Mouse (Mus musculus) limb, embryonic 14.5 days (tissue): ENCODE measurements around the gene Rpl18. TPM values are rescaled to one million over a fixed set of nuclear protein-coding genes. Genes with fewer than 3 reads are reported as not detected.
A peak's percentile ranks its signal among the peaks of the same experiment; 100 is the strongest.

Source experiments
- ATAC-seq: fragments of 200-750 bp; cut with Nextera tagmentation; 2 replicates; pipeline ENCODE4 v1.8.0; 2017; ENCODE audit warnings: low read depth, moderate number of reproducible peaks, moderate TSS enrichment; ENCODE audit not compliant: low FRiP score
- DNase-seq: peaks from one replicate; pipeline ENCODE4 v3.0.0-alpha.2; 2015; ENCODE audit warnings: low spot score
- H3K27ac ChIP-seq: fragments of 300-500 bp; sonication (generic); replicated peaks from 2 replicates; pipeline ENCODE4 v1.5.1; 2014; ENCODE audit warnings: low read depth, mild to moderate bottlenecking, low read length, moderate library complexity, mixed read lengths
- H3K27me3 ChIP-seq: fragments of 300-500 bp; sonication (generic); 2 replicates; pipeline ENCODE4 v1.6.1; 2014; ENCODE audit warnings: low read length, mixed read lengths; ENCODE audit not compliant: control insufficient read depth, insufficient read depth
- H3K36me3 ChIP-seq: fragments of 300-500 bp; sonication (generic); 2 replicates; pipeline ENCODE4 v1.6.1; 2014; ENCODE audit warnings: mild to moderate bottlenecking, low read length, moderate library complexity, mixed read lengths; ENCODE audit not compliant: control insufficient read depth, insufficient read depth
- H3K4me1 ChIP-seq: fragments of 300-500 bp; sonication (generic); 2 replicates; pipeline ENCODE4 v1.6.1; 2014; ENCODE audit warnings: antibody characterized with exemption, low read length, mixed read lengths; ENCODE audit not compliant: control insufficient read depth, insufficient read depth
- H3K4me2 ChIP-seq: fragments of 300-500 bp; sonication (generic); replicated peaks from 2 replicates; pipeline ENCODE4 v1.6.1; 2014; ENCODE audit warnings: low read depth, mild to moderate bottlenecking, low read length, moderate library complexity; ENCODE audit not compliant: severe bottlenecking
- H3K4me3 ChIP-seq: fragments of 300-500 bp; sonication (generic); replicated peaks from 2 replicates; pipeline ENCODE4 v1.5.1; 2014; ENCODE audit warnings: low read length
- H3K9ac ChIP-seq: fragments of 300-500 bp; sonication (generic); 2 replicates; pipeline ENCODE4 v1.6.1; 2014; ENCODE audit warnings: mild to moderate bottlenecking, low read depth, low read length, moderate library complexity; ENCODE audit not compliant: severe bottlenecking
- H3K9me3 ChIP-seq: fragments of 300-500 bp; sonication (generic); 2 replicates; pipeline ENCODE4 v1.6.1; 2016; ENCODE audit warnings: low read length; ENCODE audit not compliant: control insufficient read depth
- POLR2A ChIP-seq: fragments of 200-500 bp; IDR thresholded peaks from 2 replicates; pipeline ENCODE4 v1.8.0; 2012; ENCODE audit warnings: inconsistent platforms, mild to moderate bottlenecking, moderate library complexity, borderline replicate concordance; ENCODE audit not compliant: insufficient read depth, insufficient read length; ENCODE audit errors: extremely low read depth
- WGBS: fragments of 180-500 bp; shearing (Covaris S2); extraction: QIAGEN DNeasy Blood & Tissue Kit; methylation state at CpG from one replicate; pipeline ENCODE4 v1.1.7; 2014; 5-methylcytosine and 5-hydroxymethylcytosine counted together
- polyA plus RNA-seq, 2 experiments: library from polyadenylated mRNA; depleted of rRNA in 1 of 2; stranded (reverse) in 1 of 2; unstranded in 1 of 2; fragments of >200 nt; fragmentation: Nextera tagmentation in 1 of 2; extraction: Ambion mirVana in 1 of 2; gene quantifications; 2 replicates each; pipeline versions ENCODE4 v1.2.1 to v1.2.3; 2012 to 2014

Gene Rpl18
- polyA plus RNA-seq, 2 experiments = 1,196 to 1,246 TPM

- DNase-seq = peak; percentile 58
- H3K36me3 ChIP-seq = peaks cover 27% of the 10 kb centered on the region
- no peak for ATAC-seq
- TF ChIP-seq POLR2A = no peak
- peaks cover 29% of the 10 kb centered on the region for H3K4me1 ChIP-seq
- 0% methylated on average over 31 of the region's 45 CpGs for WGBS
- peak overlapping the region; percentile 88 for H3K4me2 ChIP-seq
- H3K27me3 ChIP-seq = no peaks in the 10 kb centered on the region
- peak overlapping the region; percentile 63 for H3K4me3 ChIP-seq
- H3K9ac ChIP-seq = peak overlapping the region; percentile 60
- peak overlapping the region; percentile 74 for H3K27ac ChIP-seq
- H3K9me3 ChIP-seq = no peaks in the 10 kb centered on the region
These were observed 8.5 kb upstream of the Rpl18 start for GRCm38 (mm10) chr7:45706721-45707241.

GRCm38 (mm10) chr7:45707375-45707967 is 7.8 kb upstream of the Rpl18 start:
- ATAC-seq (peak; percentile 25), DNase-seq (peak; percentile 84)
- Histone ChIP-seq H3K9me3 (no peaks in the 10 kb centered on the region), H3K4me1 (peaks cover 29% of the 10 kb centered on the region), H3K27ac (peak overlapping the region; percentile 74), H3K36me3 (peaks cover 34% of the 10 kb centered on the region), H3K4me2 (peak overlapping the region; percentile 88), H3K27me3 (no peaks in the 10 kb centered on the region), H3K9ac (no peak overlapping the region), H3K4me3 (peak overlapping the region; percentile 63)
- TF ChIP-seq POLR2A = no peak
- WGBS = 0% methylated on average over 27 of the region's 27 CpGs

- peak overlapping the region; percentile 74; the same call in 1 of the 2 replicates for H3K27ac ChIP-seq
- WGBS = 29% methylated on average over 13 of the region's 13 CpGs
- H3K4me3 ChIP-seq = peak overlapping the region; percentile 63
- H3K9ac ChIP-seq = no peak overlapping the region
- H3K4me1 ChIP-seq = peaks cover 28% of the 10 kb centered on the region
- H3K27me3 ChIP-seq = no peaks in the 10 kb centered on the region
- H3K4me2 ChIP-seq = peak overlapping the region; percentile 88
- peaks cover 43% of the 10 kb centered on the region for H3K36me3 ChIP-seq
- ATAC-seq (no peak), DNase-seq (no peak)
- H3K9me3 ChIP-seq = no peaks in the 10 kb centered on the region
- no peak for TF ChIP-seq POLR2A
These were observed 7.0 kb upstream of the Rpl18 start for GRCm38 (mm10) chr7:45708221-45708761.

GRCm38 (mm10) chr7:45709036-45709435 is 6.2 kb upstream of the Rpl18 start:
- Histone ChIP-seq H3K27ac (no peak overlapping the region), H3K9me3 (no peaks in the 10 kb centered on the region), H3K27me3 (no peaks in the 10 kb centered on the region), H3K36me3 (peaks cover 45% of the 10 kb centered on the region), H3K4me1 (peaks cover 21% of the 10 kb centered on the region), H3K4me2 (no peak overlapping the region), H3K4me3 (no peak overlapping the region), H3K9ac (no peak overlapping the region)
- TF ChIP-seq POLR2A = no peak
- WGBS = 49% methylated on average over 6 of the region's 6 CpGs
- DNase-seq (peak; percentile 42), ATAC-seq (no peak)

GRCm38 (mm10) chr7:45709677-45710355 is 5.4 kb upstream of the Rpl18 start:
- DNase-seq (no peak), ATAC-seq (no peak)
- no peak overlapping the region for H3K4me3 ChIP-seq
- H3K27ac ChIP-seq = no peak overlapping the region
- H3K4me2 ChIP-seq = no peak overlapping the region
- H3K27me3 ChIP-seq = no peaks in the 10 kb centered on the region
- H3K9me3 ChIP-seq = no peaks in the 10 kb centered on the region
- WGBS = 84% methylated on average over 14 of the region's 14 CpGs
- H3K4me1 ChIP-seq = peaks cover 28% of the 10 kb centered on the region
- H3K36me3 ChIP-seq = peaks cover 45% of the 10 kb centered on the region
- no peak for TF ChIP-seq POLR2A
- no peak overlapping the region for H3K9ac ChIP-seq
